Mouse (Mus musculus) liver, postnatal 0 days (tissue): ENCODE measurements around the gene Pcp4l1.
"Not testable (repeated sequence)": the region's sequence is repeated elsewhere in the genome, so short reads cannot be mapped to it uniquely, and the experiment has no call there.

ENCODE experiments used
- CTCF ChIP-seq: sonication (generic); IDR thresholded peaks from 2 replicates; pipeline ENCODE4 v1.5.1; 2016; ENCODE audit warnings: antibody characterized with exemption, low read depth
- EP300 ChIP-seq: IDR thresholded peaks from 2 replicates; pipeline ENCODE4 v1.6.1; 2016; ENCODE audit warnings: antibody characterized with exemption, low read depth, mild to moderate bottlenecking

GRCm38 (mm10) chr1:171142981-171143380, 53.1 kb downstream of the Pcp4l1 start:
- not testable (repeated sequence) for TF ChIP-seq CTCF, EP300
